Mouse (Mus musculus): ENCODE measurements at regions not wholly inside any gene's neighbourhood (a gene's known extent, or its start where the extent isn't known, plus 50 kb on each side); places are given as distances from the start of the nearest gene placed in this dataset.

DNA sequence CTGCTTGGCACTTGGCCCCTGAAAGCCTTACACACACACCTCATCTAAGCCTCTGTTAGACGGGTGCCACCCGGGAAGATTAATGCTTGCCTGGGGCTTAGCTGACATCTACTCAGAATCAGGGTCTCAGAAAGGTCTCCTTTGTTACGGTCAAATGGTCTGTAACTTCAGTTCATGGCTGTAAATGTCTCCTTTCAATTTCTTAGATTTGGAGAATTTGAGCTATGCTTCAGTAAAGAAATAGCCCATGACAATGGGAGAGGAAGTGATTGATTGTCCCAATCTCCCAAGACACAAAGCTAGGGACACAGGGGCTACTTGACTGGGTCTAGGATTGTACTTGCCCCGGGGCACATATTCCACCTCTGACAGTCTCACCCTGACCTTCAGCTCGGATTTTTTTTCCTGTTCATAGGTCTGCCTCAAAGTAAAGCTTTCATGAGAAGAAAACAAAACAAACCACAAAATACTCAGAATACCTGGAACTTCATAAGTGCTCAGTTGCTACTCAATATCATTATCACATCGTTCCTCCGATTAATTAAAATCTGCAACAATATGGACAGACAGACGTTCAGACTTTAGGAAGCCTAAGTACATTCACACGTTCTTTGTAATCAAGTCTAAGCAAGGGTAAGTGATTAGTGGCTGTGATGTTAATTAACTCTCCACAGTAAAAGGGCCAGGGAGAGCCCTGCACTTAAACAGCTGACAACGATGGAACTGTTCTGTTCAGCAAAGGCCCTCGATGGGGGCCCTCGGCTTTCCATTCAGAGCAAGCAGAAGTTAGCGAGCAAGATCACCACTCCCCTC is 132.9 kb upstream of the Slco3a1 start:
- no peak for DNase-seq

GRCm38 (mm10) chr7:74683979-74684378 is 129.4 kb upstream of the Slco3a1 start:
- no peak for DNase-seq

- no peak for DNase-seq
Measured at GRCm38 (mm10) chr7:74673626-74674295, 119.2 kb upstream of the Slco3a1 start.

- no peak for DNase-seq
Measured at GRCm38 (mm10) chr7:74669110-74669509, 114.5 kb upstream of the Slco3a1 start.

DNA sequence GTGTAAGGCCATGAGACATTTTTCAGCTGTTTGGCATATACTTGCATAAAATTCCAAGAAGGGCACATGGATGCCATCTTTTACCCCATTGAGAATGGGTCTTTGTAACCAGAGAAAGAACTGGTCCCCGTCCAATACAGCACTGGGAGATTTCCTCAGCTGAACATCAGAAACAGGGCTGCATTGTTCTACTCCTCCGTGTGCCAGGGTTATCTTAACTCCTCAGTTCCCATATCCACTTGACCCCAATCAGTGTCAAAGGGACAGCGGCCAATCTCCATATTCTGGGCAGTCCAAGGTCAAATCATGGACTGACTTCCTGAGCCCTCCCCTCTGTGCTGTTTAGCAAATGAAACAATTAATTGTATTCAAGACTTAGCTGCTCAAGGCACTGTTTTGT is 112.5 kb upstream of the Slco3a1 start:
- DNase-seq = peak; percentile 9

- DNase-seq = no peak
Measured at GRCm38 (mm10) chr7:74663820-74664219, 109.2 kb upstream of the Slco3a1 start.

GRCm38 (mm10) chr7:74647310-74647709 is 92.7 kb upstream of the Slco3a1 start:
- no peak for DNase-seq

DNA sequence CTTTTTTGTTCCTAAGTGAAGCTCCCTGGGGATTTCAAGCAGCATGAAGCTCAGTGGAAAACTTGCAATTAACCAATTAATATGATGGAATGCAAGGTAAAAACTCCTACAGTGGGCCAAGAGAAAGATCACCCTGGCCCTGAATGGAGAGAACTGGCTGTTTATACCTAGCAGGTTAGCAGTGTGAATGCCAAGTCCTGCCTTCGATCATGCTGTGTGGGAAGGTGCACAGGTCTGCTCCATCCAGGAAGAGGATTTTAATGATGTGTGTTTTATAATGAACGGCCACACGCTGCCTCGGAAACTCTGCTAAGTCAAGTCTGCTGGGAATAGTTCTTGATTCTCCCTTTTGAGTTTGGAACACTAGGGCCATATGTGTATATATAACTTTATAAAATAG is 85.6 kb upstream of the Slco3a1 start:
- peak; percentile 6 for DNase-seq

GRCm38 (mm10) chr7:74632217-74632616 is 77.6 kb upstream of the Slco3a1 start:
- no peak for DNase-seq

GRCm38 (mm10) chr7:74628799-74629468 is 74.4 kb upstream of the Slco3a1 start:
- DNase-seq = no peak

Data from cerebellum, adult 11-12 months (tissue).